Mouse (Mus musculus) left cerebral cortex, adult 8-10 months (tissue): Measurements from ENCODE around the gene Mgat5b. TPM values are rescaled to one million over a fixed set of nuclear protein-coding genes. Genes with fewer than 3 reads are reported as not detected.
A peak's percentile ranks its signal among the peaks of the same experiment; 100 is the strongest.

Source experiments
- DNase-seq, 2 experiments: peaks; one replicate each; pipeline ENCODE4 v3.0.0; 2022; ENCODE audit warnings: low spot score in 2 of 2
- total RNA-seq, 4 experiments: library from RNA; stranded (reverse); gene quantifications; 2 replicates each; pipeline ENCODE4 v1.2.4; 2022

The Mgat5b gene
- total RNA-seq, 4 experiments from 2014 or later, result 70.0 to 82.4 (median 74.9) TPM

DNA sequence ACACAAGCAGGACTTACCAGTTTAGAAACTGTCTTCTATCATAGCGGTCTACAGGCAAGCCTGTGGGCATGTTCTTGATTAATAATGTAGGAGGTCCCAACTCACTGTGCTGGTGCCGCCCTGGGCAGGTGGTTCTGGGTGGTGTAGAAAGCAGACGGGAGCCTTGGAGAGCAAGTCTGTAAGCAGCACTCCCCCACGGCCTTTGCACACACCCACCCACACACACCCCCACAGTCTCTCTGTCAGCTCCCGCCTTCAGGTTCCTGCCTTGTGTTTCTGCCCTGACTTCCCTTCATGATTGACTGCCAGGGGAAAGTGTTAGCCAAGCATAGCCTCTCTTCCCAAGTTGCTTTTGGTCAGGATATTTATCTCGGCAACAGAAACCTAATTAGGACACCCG is 1.3 kb upstream of the Mgat5b start:
- DNase-seq, result no peak

DNA sequence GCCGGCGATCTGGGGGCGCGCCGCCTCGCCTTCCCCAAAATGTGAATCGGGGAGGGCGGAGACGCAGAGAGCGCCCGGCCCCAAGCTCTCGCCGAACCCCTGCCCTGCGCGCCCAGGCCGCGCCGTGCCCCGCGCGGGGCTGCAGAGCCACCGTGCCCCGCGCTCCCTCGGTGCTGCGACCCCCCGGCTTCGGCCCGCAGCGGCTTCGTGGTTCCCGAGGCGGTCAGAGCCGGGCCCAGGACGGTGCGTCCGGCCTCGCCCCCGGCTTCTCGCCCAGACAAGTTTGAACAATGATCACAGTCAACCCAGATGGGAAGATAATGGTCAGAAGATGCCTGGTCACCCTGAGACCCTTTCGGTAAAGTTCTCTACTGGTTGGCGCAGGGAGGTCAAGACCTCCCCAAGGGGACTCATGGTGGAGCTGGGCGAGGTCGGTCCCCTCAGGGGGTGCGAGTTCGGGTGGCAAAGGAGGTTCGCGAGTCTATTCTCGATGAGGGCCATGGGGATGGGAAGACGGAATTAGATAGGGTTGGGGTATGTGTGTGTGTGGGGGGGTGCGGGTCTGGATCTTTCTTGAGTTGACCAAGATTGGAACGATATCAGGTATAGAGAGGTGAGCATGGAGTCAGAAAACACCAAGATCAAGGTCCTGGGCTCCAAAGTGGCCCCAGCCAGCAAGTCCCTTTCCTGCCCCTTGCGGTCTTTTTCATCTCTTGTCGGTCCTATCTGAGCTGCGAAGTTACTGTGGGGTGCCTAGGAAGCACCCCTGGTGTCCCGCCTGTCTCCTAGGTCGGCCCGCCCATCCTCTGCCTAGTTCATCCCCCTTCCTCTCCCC is 740 bp downstream of the Mgat5b start:
- DNase-seq, result no peak

DNA sequence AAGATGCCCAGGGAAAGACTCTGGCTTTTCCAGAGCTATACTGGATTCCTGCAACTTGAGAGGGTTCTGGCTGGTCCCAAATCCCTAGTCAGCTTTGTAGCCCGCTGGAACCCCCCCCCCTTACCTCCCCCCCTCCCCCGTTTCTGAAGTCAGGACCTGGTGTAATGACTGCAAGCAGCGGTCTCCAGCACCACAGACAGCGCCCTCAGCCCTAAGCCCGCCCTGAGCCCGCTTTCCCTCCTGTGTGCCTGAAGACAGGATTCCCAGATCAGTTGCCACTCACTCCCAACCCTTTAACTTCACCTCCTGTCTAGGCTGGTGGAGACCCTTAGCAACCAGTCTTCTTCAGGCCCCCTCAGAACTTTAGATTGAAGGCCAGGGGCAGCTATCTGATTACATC is 2.1 kb downstream of the Mgat5b start:
- DNase-seq, result no peak

DNA sequence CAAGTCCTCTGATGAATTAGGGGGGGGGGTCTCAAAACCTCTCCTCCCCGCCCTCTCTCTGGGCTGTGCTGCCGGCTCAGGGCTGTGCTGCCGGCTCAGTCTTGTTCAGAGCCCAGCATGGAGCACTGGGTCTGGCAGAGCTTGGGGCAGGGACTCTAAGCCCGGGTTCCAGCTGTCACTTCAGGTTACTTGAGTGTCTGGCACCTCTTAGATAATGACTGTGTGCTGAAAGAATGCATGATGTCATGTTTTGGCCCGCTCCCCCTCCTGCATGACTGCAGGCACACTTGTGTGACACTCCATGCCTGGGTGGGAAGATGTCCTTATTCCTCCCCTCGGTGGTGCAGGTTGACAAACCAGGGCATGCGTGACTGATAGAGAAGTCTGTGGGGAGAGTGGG is 3.4 kb downstream of the Mgat5b start:
- DNase-seq, result no peak

DNA sequence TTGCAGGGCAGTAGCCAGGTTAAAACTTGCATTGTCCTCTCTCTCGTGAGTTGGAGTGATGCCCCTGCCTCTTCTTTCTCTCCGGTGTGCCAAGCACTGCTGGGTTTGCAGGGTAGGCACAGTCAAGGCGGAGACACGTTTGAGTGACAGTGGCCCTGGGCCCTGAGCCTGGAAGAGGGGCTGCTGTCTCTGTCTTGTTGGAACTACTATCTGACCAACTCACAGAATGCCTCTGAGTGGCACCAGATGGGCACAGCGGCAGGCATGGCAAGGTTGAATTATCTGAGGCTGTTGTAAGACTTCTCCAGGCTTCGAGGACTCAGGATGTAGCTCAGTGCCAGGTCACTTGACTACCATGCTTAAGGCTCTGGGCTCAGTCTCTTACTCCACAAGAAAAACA is 9.4 kb downstream of the Mgat5b start:
- DNase-seq, result no peak

DNA sequence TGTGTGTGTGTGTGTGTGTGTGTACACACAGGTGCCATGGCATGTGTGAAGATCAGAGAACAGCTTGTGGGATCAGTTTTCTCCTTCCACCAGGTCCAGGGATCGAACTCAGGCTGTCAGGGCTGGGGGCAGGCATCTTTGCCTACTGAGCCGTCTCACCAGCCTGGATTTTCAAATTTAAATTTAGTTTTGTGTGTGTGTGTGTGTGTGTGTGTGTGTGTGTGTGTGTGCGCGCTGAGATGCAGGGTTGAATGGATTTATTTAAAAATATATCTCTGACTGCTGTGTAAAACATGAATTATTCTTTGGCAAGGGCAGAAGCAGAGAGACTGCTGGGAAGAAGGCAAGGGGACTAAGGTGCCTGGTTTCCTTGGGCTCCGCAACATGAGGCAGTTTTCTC is 16.2 kb downstream of the Mgat5b start:
- DNase-seq, result no peak

DNA sequence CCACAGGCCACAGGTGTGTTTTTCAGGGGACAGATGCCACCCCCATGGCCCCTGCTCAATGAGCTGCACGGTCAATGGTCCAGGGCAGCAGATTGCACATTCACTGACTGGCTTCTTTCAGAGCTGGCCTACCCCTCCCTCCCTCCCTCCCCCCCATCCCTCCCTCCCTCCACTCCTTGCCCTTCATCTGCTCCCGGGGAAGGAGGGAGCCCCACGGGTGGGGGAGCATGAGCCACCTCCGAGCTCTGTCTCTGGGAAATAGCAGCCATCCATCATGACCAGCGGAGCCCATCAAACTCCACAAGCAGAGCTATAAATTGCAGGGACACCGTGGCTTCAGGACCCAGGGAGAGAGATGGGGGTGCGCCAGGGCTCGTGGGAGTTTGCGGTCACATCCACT is 16.7 kb downstream of the Mgat5b start:
- DNase-seq, result no peak

DNA sequence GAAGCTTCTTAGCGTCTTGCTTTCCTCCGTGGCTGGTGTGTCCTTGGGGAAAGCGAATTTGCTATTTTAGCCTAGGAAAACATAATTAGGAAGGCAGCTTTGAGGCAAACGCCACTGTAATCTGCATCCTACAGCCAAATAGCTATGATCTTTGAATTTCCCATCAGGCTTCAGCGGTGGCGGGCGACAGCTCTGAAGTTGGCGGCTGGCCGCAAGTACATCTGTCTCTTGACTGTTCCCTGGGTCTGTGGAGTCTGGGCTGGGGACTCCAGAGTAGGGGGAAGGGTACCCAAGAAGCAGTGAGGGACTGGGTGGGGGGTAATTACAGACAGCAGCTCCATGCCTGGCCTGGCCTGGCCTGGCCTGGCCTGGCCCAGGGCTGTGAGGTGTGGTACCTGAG is 17.3 kb downstream of the Mgat5b start:
- DNase-seq, result no peak

DNA sequence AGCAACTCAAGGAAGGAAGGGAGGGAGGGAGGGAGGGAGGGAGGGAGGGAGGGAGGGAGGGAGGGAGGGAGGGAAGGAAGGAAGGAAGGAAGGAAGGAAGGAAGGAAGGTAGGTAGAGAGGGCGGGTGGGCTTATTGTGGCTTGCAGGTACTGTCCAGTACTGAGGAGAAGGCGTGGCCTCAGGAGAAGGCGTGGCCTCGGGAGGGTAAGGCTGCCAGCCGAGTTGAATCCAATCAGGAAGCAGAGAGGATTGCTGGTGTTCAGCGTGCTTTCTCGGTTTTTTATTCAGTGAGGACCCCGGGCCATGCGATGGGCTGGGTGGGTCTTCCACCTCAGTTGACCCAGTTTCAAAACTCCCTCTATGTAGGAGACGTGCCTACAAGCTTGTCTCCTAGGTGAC is 18.5 kb downstream of the Mgat5b start:
- no peak for DNase-seq

DNA sequence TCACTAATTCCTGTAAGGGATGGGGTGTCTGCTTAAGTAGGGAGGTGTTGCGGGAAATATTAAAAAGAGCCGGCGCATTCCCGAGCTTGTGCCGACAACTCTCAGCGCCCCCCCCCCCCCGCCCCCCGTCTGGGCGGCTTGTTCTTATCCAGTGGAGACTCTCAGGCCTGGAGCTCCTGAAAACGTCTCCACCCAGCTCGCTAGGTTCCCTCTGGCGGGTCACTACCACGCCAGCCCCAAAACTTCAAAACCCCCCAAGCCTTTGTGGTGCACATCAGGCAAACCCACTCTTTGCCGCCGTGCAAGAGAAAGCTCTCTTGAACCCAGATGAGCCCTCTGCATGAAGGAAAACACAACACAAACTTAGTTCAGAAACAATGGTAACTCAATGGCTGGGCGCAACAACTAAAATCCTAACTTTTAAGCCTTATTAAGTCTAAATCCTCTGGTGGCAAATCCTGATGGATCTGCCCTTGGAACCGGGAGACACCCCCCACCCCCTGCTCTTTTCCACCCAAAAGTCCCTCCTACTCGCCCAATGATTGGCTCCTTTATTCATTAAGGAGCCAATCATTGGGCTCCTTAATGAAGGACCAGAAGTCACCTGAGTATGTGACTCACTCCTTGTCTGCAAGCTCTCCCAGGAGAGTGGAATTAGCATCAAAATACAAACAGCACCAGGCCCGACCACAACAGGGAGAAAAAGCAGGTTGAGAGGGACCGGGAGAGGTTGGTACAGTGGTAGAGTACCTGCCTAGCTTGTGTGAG is 21.6 kb downstream of the Mgat5b start:
- DNase-seq, result no peak

DNA sequence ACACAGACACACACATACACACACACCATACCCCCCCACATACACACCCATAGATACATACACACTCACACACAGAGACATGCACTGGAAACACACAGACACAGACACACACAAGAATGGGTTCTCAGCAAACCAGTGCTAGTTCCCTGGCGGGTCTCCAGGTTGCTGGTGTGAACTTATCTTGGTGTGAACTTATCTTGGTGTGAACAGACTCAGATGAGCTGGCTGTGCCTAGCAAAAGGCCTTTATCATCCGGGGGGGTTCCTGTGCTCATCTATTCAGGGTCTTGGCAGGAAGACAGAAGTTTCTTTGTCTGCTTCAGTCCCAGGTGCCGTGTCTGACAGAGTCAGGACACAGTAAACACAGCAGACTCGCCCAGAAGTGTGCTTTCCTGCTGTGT is 25.7 kb downstream of the Mgat5b start:
- no peak for DNase-seq

DNA sequence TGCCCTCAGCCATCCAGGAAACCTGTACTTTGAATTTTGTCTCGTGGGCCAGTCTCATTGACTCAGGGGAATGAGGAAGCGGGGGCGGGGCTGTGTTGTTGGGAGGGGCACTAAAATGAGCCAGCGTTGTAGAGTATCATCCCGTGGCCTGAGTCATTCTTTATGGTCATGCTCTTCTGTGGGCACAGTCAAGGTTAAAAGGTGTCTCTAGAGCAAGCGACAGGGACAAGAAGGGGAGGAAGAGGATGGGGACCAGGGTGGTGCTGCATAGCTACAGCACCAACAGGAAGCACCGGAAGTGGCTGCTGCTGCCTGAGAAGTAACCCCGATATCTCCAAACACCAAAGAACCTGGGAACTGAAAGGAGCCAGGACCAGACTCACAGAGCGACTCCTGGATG is 31.2 kb downstream of the Mgat5b start:
- no peak for DNase-seq

DNA sequence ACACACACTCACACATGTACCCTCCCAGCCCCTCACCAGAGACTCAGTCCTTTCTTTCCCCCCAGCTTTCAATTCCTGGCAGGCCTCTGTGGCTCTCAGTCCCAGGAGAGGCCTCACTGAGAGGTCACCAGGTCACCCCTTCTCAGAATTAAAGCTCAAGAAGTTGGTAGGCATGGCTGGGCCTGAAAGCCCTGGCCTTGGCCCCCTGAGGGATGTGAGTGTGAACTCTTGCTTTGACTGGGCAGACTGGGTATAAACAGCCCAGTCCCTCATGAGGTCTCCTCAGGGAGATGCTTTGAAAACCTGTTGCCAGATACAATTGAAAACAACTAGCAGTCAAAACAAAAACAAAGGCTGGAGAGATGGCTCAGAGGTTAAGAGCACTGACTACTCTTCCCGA is 32.8 kb downstream of the Mgat5b start:
- no peak for DNase-seq

DNA sequence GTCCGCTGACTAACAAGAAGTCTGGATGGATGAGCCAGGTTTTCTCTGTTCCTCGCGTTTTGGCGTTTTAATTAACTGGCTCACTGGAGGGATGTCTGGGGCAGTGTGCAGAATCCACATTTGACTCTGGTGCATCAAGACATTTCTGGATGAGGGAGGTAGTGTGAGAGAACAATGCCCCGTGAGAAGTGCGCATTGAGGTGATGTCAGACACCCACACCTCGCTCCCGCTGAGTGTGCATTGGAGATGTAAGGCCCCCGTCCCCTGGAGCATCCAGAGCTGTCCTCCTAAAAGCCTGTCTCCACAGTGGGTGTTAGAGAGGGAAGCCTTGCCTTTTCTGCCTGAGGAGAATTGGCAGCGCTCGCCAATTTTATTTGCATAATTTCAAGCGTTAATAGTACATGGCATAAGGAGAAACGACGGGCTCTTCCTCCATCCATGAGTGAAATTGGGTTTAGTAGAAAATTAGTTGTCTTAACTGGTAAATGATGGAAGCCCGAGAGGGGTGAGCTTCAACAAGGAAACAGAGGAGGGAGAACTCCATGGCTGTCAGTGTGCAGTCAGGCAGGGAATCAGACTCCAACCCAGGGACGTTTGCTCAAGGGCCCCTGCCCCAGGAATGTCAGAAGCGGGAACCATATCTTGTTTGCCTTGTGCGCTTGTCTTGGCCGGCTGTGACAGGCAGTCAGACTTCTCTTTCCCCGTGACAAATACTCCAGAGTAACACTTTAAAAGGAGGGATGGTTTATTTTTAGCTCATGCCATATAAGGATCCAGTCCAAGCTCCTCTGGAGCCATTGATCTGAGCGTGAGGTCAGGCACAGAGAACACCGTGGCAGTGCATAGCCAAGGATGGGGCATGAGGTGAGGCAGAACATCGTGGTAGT is 35.8 kb downstream of the Mgat5b start:
- DNase-seq, result peak; percentile 36 to 65

DNA sequence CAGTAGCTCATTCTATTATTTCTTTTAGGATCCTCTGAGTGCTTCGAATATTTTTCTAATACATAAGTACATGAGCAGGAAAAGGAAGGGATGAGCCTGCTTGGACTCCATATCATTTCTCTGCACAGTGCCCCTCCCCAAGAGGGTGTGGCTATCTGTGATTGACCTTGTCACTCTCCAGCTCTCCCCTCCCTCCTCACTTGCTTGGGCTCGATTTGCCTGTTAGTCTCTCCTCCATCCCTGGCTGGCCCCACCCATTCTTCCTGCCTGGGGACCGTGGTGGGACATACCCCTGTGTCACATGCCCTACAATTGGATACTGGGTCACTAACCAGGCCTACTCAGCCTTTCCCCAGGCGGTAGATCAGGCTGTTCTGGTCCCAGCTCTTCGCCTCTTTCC is 39.9 kb downstream of the Mgat5b start:
- no peak for DNase-seq

DNA sequence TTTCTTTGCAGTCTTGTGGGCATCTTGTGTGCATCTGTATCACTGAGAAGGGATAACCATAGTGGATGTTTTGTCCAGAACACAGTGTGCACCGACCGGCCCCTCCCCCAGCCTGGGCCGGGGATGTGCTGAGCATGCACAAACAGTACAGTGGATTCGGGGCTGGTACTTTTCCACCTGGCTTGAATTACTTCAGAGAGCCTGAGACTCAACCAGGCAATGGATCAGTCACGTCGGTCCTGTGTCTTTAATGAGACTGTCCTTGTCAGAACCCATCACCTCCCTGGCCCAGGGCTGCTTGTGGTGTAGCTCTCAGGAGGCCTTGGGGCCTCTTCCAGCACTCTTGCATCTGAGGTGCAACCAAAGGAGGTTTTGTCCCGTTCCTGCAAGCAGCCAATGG is 46.4 kb downstream of the Mgat5b start:
- no peak for DNase-seq

DNA sequence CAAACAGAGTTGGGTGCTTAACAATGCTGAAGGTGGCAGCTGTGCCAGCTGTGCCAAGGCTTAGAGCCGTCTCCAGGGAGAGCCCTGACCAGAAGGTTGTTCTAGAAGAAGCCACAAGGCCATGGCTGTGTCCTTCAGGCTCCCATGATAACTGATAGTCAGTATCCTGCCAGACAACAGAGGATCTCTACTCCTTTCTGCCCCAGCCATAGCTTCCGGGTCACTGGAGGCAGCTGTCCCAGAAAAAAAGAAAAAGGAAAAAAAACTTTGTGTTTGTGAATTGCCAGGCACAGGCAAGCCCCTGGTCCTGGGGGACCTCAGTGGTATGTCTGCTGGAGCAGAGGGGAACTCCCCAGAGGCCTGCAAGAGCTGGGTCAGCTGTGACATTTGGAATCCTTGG is 47.3 kb downstream of the Mgat5b start:
- no peak for DNase-seq

DNA sequence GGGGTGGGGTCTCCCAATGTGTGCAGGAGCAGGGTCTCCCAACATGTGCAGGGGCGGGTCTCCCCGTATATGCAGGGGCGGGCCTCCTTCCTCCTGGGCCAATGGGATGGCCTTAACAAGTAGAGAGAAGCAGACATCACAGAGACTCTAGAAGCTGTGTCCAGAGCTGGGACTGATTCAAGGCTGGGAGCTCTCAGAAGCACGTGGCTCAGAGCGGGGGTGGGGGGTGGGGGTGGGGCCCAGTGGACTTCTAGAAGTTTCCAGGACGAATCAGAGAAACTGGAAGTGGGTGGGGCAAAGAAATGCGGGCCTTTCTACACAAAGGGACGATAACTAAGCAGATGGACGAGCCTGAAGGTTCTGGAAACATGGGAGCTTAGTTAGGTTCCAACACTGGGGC is 49.9 kb downstream of the Mgat5b start:
- no peak for DNase-seq

DNA sequence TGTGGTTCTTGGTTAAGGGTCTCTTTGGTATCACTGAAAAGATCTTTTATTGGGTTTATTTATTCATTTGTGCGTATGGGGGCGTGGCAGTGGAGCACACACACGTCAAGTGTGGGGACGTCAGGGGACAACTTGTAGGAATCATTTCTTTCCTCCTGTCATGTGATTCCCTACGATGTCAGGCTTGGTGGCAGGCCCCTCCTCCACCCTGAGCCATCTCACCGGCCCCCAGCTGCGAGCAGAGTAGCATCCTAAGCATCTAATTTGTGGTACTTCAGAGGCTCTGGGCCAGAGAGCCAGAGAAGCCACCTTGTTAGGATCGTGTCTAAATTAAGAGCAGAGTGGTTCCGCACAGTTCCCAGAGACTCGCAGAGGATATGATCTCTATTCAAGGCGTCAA is 50.8 kb downstream of the Mgat5b start:
- no peak for DNase-seq

DNA sequence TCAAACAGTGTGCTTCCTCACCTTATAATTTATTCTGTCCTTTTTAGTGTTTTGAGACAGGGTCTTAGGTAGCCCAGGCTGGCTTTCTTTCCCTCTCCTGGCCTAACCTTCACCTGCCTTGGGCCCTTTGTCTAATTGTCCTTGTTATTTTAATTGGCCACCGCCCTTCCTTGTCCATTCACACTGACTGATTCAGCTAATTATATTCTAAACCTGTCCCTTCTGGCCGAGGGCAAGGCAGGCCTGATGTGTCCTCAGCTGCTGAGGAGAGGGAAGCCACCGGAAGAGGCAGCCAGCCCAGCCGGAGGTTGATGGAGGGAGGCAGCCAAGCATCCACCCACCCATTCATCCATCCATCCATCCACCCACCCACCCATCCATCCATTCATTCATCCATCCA is 52.2 kb downstream of the Mgat5b start:
- no peak for DNase-seq

DNA sequence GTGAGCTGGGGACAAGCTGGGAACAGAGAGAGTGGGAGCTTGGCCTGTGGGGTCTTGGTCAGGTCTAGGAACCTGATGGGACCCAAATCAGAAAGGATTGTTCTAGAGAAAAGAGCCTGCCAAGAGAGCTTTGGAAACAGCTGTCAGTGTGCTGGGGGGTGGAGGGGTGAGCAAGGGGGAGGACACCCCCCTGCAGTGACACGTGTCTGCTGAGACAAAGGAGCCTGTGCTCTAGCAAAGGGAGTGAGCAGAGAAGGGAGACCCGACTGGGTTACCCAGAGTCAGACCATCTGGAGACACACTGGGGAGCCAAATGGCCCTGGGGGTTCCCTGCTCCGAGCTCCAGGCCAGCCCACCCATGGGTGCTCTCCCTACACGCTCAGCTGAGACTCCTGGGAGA is 54.2 kb downstream of the Mgat5b start:
- no peak for DNase-seq

DNA sequence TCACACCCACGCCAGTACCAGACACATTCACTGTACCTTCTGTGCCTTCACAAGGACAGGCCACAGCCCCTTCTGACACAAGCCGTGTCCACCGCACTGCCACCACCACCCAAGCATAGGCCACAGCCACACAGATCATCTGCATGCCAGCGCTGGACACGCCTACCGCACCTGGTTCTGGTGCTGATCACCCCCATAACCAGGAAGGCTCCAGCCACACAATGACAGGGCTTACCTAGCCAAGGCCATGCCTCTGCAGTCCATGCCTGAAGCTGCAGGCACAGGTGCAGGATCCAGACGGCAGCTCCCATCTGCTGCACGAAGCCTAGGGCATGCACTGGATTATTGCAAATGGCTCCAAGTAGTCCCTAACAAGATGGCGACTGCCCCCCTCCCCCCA is 54.8 kb downstream of the Mgat5b start:
- DNase-seq, result no peak
